Mouse (Mus musculus) testis, postnatal 14 days (tissue): ENCODE data around the gene Car10.
"Not testable (repeated sequence)": the region's sequence is repeated elsewhere in the genome, so short reads cannot be mapped to it uniquely, and the experiment has no call there.

ENCODE experiments used
- DNase-seq: peaks from one replicate; pipeline ENCODE4 v3.0.0; 2021; ENCODE audit warnings: low spot score

The Car10 gene

DNA sequence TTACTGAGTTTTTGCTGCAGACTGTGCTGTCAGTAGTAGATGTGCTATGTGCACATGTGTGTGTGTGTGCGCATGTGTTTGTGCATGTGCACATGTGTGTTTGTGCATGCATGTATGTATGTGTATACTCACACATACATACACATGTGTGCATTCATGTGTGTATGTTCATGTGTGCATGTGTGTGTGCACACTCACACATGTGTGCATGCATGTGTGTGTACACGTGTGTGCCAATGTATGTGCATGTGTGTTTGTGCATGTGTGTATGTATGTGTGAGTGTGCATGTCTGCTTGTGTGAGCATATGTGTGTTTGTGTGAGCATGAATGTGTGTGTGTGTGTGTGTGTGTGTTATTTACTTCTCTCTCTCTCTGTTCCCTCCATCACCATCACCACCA, 298.5 kb downstream of the Car10 start:
- DNase-seq, result no peak

DNA sequence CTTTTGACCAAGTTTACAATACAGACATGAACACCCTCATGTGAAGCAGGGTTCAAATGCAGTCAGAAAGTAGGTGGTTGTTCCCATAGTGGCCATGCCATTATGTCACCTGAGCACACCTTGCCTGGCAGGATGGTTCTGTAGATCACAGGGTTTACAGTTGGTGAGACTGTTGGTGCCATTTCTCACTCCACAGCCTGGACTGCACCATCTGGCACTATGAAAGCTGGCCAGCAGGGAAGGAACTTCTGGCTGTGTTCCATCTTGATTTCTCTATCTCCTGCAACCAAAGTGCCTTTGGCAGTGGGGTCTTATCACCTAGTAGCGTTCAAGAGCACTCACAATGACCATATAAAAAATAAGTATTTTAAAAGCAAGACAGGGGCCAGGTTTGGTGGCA, 303.3 kb downstream of the Car10 start:
- DNase-seq, result not testable (repeated sequence)

DNA sequence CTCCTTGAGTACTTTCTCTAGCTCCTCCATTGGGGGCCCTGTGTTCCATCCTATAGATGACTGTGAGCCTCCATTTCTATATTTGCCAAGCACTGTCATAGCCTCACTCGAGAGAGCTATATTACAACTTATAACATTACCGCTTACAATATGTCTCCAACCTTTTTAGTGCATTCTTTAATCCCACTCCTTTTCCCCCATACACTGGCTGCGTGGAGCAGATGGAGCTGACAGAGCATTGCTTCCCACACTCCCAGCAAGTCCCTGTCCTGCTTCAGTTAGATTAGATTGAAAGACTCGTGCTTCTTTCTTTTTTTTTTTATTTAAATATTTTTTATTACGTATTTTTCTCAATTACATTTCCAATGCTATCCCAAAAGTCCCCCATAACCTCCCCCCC, 310.2 kb downstream of the Car10 start:
- DNase-seq, result no peak

DNA sequence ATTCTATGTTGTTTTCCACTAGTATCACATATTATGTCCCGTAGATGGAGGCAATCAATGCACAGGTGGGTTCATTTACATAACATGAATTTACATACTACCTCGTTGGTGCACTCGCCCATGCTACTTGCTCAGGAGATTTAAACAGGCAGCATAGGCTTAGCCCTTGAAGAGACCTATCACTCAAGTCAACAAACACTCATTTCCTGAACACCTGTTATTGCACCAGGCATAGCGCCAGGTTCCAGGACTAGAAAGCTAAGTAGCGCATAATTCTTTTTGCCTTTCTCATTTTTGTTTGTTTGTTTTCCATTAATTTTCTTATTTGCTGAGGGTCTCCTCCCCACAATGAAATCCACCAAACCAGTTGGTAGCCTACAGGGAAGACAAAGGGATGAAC, 333.7 kb downstream of the Car10 start:
- no peak for DNase-seq

DNA sequence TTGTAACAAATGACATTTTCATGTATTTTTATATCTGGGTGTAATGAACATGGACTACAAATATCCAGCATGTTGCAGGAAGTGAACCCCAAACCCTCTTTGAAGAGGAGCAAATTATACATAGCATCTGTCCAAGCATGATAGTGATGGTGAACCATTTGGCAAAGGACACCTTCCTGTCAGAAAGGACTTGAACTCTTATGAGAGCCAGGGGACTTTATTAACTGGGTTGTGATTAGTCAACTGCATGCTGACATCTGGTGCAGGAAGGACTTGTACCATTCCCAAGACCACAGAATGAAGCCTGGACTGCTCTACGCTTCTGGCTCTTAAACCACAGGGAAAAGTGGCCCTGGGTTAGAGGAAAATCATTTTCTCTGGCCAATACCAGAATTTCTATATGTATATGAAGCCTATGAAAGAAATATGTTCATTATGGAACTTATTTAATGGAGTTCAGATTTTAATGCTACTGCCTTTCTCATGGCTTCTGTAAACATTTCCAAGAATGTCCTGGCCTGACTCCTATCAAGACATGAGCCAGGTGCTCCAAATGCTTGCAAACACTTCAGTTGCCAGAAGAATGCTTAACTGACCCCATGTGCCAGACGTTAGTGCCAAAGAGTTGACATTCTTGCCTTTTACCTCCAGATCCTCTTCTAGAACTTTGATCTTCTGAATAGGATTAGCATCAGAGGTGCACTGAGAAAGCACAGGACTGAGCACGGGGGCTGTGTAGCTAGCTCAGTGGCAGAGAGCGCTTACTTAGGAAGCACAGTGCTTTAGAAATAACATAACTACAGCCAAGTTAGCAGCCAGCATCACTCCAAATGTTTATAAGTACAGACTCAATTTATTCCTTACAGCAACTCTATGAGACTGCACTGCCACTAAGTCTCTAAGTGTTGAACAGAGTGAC, 337.4 kb downstream of the Car10 start:
- no peak for DNase-seq

DNA sequence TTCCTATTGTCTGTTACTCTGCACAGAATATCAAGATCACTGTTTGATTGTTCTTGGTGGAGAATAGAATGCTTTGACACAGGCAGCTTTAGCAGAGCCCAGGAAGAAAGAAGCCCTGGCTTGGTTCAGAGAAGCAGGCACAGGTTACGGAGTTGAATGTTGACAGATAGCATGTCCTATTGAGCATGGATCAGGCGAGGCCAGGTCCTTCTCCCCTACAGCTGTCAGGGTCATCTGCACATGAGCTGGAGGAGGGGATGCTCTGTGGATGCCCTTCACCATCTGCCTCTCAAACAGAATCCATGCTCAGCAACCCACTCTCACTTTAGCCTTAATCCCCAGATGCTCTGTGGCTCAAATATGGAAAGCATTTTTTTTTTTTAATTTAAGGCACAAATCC, 339.1 kb downstream of the Car10 start:
- no peak for DNase-seq

DNA sequence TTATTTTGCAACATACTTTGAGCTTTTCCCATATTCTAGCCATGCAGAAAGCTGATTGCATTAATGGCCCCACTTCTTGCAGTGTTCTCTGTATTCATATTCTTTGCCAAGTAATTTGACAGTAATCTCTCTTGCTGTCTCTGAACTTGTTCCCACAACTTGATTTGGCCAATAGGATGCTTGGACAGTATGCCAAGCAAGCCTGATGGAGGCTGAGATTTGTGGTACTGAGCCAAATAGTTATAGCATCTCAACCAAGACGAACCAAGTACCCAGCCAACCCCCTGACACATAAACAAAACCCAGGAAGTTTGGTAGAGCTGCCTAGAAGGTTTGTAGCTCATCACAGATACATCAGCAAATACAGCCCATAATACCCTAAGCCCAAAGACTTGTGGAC, 342.6 kb downstream of the Car10 start:
- no peak for DNase-seq

DNA sequence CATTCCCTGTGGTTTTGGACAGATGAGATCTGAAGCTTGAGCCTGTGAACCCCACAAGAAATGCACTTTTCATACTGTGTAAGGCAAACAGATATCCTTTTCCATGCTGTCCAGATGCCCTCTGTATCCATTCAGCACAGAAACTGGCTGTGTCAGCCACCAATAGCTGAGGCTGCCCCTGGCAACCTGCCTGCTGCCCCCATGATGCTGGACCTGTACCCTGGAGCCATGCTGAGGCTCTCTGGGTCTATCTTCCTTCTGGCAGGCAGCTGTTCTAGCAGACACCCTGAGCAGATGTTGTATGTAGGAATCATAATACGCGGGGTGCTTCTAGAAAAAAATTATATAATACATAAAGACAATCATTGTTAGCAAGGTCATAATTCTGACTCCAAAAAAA, 345.9 kb downstream of the Car10 start:
- DNase-seq, result no peak

DNA sequence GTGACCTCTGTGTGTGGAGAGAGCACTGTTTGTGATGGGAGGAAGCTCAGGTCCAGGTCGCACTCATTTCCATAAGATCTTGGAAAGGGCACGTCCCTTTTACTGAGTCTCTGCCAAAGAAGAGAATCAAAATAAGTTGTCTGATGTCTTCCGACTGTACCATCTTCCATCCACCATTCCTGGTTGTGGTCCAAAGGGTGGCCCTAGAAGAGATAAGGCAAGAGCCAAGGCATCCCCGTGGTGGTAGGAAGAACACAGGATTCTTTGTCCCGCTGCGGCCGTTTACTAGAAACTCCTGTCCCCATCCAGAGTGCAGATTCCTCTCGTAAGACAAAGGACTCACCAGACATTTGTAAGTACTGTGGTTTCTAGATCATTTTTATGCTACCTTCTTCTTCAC, 346.9 kb downstream of the Car10 start:
- no peak for DNase-seq

DNA sequence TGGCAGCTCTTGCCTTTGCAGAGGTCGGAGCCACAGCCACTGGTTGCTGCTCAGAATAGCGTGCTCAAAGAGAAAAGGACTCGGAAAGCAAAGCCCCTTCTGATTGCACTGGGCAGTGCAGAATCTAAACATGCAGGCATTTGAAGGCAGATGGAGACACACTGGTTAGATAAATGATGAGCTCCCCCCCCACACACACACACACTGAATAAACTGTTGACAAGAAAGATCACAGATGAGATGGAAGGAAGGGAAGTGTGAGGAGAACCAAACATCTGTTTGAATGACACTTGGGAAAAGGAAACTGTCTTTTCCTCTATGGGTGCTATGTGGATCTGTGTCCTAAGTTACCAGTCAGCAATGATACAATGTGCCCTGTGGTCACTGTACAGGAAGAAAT, 349.7 kb downstream of the Car10 start:
- DNase-seq, result no peak

DNA sequence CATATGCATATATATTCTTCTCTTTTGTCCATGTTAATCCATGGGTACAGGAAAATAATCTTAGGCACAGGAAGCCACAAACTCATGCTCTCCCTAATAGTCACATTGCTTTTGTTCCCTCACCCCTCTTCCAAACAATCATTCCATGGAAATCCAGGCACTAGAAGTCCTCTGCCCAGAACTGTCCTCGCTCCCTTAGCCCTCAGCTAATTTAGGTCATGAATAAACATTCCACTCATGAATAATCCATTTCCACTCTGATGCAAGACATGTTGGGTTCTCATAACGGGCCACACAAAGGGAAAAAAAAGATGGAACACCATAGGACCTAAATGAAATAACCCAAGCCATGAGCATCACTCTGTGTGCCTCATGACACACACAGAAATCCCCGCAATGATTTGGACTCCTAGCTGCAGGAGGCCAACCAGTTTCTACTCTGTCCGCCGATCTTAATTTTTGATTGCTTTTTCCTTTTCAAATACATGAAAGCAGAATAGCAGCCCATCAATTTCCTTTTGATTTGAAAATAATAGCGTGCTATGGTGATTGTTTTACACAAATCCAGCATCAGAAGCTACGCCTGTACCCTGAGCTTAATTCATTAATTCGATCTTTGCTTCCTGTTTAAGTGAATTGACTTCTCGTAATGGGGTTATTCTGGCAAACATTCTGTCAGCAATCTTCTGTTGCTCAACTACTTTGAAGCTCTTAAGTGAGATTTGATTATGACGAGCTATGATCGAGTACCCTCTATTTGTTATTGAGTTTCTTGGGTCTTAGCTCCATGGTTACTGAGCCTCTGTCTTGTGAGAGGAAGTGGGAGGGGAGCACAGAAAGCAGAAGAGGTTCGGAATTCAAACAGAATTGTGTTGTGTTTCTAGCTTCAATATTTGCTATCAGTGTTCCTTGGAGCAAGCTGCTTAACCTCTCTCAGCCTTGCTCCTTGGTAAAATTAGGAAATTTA, 350.7 kb downstream of the Car10 start:
- DNase-seq, result no peak

DNA sequence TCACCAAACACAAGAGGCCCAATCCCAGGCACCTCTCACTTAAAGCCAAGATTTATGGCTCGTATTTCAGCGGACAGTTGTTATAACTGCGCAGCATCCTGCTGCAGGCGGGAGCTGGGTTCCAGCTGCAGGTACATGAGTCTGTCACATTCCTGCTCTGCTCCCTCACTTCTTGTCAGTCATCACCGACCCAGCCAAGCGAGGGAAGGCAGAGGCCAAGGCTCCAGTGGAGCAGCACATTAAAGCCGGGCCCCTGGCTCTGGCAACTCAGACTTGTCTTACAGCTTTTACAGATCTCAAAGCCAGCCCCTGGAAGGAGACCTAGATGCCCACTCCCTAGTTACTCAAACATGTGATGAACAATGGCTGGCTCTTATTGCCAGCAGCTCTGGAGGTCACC, 352.7 kb downstream of the Car10 start:
- no peak for DNase-seq

DNA sequence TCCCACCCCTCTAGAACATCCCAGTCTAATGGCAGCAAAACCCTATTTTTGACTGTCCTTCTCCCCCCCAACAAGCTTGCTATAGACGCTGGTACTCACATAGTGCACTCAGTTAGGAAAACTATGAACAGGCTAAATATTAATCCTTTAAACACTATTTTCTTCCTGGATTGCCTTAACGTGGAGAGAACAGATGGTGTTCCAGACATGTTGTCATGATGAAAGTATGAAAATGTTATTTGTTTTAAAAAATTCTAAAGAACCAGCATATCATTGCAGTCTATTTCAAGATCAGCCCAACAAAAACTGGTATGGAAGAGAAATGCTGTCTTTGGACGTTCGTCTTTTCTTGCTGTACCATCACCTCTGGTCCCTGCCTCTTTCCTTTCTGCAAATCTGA, 368.4 kb downstream of the Car10 start:
- no peak for DNase-seq

DNA sequence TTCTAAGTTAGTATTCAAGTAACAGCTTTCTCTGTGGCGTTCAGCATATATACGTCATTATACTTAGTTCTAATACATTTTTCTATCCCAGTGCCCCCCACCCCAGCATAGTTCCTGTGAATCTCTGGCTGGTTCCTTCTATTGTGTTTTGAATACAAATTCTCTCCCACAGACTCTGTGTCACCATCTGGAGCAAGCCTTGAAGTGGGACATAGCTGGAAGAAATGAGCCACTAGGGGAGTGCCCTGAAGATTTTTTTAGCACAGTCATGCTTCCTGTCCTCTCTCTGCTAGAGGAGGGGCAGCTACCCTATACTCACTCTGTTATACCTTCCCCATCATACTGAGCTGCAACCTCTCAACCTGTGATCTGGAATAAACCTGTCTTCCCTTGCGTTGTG, 369.9 kb downstream of the Car10 start:
- no peak for DNase-seq

DNA sequence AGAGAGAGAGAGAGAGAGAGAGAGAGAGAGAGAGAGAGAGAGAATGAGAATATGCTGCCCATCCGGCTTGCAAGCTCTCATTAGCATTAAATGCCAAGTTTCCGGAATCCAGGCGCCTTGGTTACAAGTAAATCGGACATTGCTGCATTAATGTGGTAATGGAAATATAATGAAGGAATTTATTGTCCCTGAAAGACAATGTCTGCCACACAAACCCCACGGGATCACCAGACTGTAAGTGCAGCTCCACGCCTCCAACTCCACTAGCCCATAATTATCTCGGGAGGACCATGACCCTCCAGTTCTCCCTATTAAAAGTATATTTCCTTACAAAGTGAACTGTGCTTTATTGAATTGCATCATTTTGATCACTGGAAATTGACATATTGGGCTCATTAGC, 372.9 kb downstream of the Car10 start:
- DNase-seq, result no peak

DNA sequence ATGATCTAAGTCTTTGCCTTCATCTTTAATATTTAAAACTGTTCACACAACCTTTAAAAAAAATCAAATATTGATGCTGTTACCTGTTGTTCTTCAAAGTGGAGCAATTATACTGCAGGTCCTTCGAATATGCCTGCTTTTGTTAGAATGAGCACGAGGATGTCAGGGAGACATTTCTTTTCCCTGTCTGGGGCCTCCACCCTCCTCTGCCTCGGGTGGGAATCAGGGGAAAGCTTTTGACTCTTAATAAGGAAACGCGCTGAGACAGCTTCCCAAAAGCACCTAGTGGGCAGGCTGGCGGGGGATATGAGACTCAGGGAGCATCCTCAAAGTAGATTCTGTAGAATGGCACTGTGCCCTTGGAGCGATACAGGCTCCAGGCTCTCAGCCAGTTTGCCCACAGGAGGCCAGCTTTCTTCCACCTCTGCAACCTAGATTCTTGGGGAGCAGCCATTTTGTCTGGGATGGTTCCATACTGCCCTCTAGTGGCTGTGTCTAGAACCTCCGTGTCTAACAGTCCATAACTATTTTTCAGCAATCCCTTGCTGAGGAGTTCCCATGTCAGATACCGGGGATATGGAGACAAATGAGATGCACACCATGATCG, 373.8 kb downstream of the Car10 start:
- DNase-seq, result peak; percentile 63

DNA sequence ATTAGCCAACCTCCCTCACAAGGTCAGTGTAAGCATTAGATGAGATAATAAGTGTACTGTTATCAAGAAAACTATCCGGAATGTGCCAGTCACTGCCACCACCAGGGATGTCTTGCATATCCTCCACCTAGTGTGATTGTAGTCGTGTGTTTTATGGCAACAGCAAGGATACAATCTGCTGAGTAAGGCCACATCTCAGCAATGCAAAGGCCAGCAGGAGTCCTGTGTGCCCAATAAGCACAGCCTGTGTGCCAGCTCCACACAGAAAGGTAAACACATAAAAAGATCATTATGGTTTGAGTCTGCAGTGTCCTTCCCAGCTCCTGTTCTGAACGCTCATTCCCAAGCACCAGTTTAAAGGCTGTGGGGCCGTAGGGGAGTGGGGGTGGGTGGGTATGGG, 386.8 kb downstream of the Car10 start:
- DNase-seq, result no peak

DNA sequence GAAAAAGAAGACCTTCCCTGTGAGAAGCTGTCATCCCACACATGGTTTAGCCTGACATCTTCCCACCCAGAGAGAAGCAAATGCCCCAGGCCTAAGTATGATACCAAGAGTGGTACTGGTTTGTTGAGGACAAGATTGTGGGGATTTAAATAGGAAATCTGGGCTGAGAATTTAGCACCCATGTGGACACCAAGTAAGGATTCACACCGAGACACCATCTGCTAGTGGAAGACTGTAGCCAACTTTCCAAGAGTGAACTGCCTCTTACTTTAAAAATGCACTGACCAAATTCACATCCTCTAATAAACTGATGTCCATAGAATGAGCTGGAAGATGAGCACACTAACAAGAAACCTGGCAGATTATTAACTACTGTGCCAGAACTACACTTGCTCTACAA, 389.2 kb downstream of the Car10 start:
- DNase-seq, result no peak

DNA sequence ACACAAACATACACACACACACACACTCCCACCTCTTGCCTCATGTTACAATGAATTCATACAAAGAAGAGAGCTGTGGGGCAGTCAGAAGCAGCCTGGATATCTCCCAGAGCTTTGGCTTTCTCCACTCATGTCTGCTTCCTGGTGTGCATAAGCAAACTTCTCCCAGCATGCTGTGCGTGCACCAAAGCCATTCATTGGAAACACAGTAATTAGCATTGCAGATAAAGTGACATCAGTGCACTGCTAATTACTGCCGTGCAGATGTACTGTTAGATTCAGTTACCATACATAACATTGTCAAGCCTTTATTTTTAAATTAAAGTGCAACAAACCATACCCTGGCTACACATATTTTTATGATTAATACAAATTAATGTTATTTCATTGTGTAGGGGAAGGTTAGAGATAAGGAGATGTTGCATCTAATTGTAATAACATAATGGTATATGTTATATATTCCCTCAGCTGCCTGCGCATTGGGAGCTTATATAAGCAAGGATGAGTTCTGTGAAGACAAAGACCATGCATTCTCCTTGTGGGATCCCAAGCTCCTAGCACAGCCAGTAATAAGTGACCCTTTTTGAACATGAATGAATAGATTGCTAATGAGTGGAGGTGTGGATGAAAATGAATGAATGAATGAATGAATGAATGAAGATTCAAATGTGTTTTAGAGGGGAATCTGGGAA, 390.2 kb downstream of the Car10 start:
- DNase-seq, result no peak

DNA sequence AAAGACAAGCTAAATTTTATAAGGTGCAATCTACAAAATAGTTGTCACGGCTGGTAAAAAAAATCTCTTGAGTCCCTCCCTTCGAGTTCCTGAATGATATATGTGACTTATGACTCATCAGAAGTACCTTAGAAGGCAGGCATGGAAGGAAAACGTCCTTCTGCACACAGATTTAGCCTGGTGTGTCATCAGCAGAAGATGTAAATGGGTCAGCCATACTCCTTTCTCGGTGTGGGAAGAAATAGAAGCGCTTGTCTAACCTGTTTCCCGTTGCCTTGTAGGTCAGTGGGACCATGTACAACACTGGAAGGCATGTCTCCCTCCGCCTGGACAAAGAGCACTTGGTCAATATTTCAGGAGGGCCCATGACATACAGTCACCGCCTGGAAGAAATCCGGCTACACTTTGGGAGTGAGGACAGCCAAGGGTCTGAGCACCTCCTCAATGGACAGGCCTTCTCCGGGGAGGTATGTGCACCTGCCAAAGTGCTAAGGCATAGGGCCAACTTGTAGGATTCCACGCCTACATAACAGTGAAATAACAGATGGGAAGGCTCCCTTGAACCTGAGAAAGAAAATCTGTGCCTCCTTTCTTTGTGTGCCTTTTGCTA, 392.5 kb downstream of the Car10 start:
- DNase-seq, result no peak

DNA sequence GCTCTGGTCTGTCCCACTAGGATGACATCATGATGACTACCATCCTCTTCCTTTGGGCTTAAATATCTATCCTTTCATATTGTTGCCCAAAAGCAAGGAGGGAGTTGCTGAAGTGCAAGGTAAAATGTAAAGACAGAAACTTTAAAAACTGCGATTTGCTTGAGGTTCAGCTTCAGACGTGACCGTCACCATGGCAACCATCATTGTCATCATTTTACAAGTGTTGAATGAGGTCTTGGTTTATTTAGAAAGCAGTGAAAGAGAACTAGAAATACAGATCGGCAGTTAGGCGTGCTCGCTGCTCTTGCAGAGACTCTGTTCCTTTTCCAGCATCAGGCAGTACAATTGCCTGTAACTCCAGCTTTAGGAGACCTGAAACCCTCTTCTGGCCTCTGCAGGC, 400.1 kb downstream of the Car10 start:
- DNase-seq, result no peak

DNA sequence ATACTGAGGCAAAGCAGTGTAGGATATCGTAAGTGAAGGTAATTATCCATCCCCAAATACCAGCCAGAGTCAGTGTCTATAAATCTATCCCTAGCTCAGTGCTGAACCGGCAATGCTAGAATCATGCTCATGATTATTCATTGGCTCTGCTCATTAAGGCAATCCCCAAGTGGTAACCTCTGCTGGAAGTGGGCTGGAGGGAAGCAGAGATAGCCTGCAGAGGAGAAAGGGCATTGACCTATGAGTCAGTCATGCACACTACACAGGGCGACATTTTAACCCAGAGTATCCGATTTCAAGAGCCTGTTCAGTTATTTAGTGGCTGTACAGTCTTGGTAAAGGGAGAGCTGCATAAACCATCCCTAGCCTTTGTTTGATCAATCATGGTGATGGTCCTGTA, 402.6 kb downstream of the Car10 start:
- DNase-seq, result no peak
